Mouse (Mus musculus) liver, embryonic 16.5 days (tissue): Measurements from ENCODE around the gene Dpyd. TPM values are rescaled to one million over a fixed set of nuclear protein-coding genes. Genes with fewer than 3 reads are reported as not detected.

Source experiments
- ATAC-seq: fragments of 200-750 bp; cut with Nextera tagmentation; 2 replicates; pipeline ENCODE4 v1.8.0; 2017; ENCODE audit warnings: low read depth, mild to moderate bottlenecking, moderate number of reproducible peaks, moderate library complexity
- H3K27ac ChIP-seq: fragments of 300-500 bp; sonication (generic); 2 replicates; pipeline ENCODE4 v1.5.1; 2014; ENCODE audit warnings: mild to moderate bottlenecking, low read length
- H3K27me3 ChIP-seq: fragments of 300-500 bp; sonication (generic); 2 replicates; pipeline ENCODE4 v1.6.1; 2014; ENCODE audit warnings: low read depth, low read length, mixed read lengths; ENCODE audit not compliant: control insufficient read depth, insufficient read depth
- H3K36me3 ChIP-seq: fragments of 300-500 bp; sonication (generic); 2 replicates; pipeline ENCODE4 v1.6.1; 2014; ENCODE audit warnings: mild to moderate bottlenecking; ENCODE audit not compliant: control insufficient read depth, insufficient read depth
- H3K4me1 ChIP-seq: fragments of 300-500 bp; sonication (generic); 2 replicates; pipeline ENCODE4 v1.6.1; 2014; ENCODE audit warnings: low read depth, low read length, mixed read lengths; ENCODE audit not compliant: control insufficient read depth
- H3K4me2 ChIP-seq: fragments of 300-500 bp; sonication (generic); 2 replicates; pipeline ENCODE4 v1.6.1; 2014; ENCODE audit warnings: low read depth, low read length, mixed read lengths
- H3K4me3 ChIP-seq: fragments of 300-500 bp; sonication (generic); 2 replicates; pipeline ENCODE4 v1.5.1; 2014; ENCODE audit warnings: low read depth, mild to moderate bottlenecking, low read length
- H3K9ac ChIP-seq: fragments of 300-500 bp; sonication (generic); 2 replicates; pipeline ENCODE4 v1.6.1; 2014; ENCODE audit warnings: low read depth, low read length
- H3K9me3 ChIP-seq: fragments of 300-500 bp; sonication (generic); replicated peaks from 2 replicates; pipeline ENCODE4 v1.6.1; 2016; ENCODE audit warnings: low read length; ENCODE audit not compliant: control insufficient read depth
- WGBS: fragments of 180-500 bp; shearing (Covaris S2); extraction: QIAGEN DNeasy Blood & Tissue Kit; methylation state at CpG from one replicate; pipeline ENCODE4 v1.1.7; 2014; ENCODE audit not compliant: insufficient replicate concordance; 5-methylcytosine and 5-hydroxymethylcytosine counted together
- polyA plus RNA-seq: library from polyadenylated mRNA; unstranded; fragments of >200 nt; fragmentation: Nextera tagmentation; extraction: Ambion mirVana; gene quantifications from 2 replicates; pipeline ENCODE4 v1.2.1, GENCODE M21; 2015

Dpyd gene
- polyA plus RNA-seq, 1 experiment from 2014 or later, result 10.4 TPM

DNA sequence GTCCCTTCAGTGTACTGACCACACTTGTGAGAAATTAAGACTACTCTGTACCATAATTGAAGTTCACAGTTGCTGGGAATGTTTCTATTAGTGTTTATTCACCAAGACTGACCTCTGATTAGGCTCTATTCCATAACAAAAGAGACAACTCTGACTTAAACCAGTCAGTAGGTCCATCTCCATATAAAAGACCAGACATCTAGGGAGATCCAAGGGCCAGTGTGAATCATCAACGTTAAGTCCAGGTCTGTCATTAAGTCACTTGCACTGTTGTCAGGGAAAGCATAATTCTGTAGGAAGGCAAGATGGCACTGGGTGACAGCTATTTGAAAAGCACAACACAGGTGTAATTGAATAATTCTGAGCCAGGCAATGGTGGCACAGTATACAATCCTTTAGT lies 566.1 kb downstream of the Dpyd start:
- no peaks in the 10 kb centered on the region for H3K9me3 ChIP-seq
- H3K4me2 ChIP-seq, result no peak overlapping the region
- ATAC-seq, result no peak
- no peaks in the 10 kb centered on the region for H3K36me3 ChIP-seq
- no peak overlapping the region for H3K27ac ChIP-seq
- no peaks in the 10 kb centered on the region for H3K4me1 ChIP-seq
- no peak overlapping the region for H3K9ac ChIP-seq
- WGBS, result 32% methylated on average over 1 of the region's 1 CpGs
- H3K27me3 ChIP-seq, result no peaks in the 10 kb centered on the region
- no peak overlapping the region for H3K4me3 ChIP-seq

DNA sequence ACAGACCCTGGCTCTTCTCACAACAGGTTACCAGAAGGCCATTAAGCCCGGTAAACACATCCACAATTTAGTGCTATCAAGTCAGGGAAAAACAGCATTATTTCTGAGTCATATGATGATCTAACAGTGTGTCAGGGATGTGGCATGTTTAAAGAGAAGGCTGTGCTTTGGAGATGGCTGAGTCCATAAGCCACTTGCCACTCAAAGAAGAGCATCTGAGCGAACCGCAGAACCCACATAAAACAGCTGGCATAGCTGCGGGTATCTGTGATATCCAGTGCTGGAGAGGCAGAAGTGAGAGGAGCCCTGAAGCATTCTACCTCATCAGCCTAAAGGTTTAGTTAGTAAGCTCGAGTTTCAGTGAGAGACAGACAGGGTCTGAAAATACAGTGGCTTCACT lies 581.1 kb downstream of the Dpyd start:
- WGBS, result 53% methylated on average over 5 of the region's 5 CpGs
- Histone ChIP-seq H3K4me2 (no peak overlapping the region), H3K27me3 (no peaks in the 10 kb centered on the region), H3K9me3 (peaks cover 2% of the 10 kb centered on the region), H3K9ac (no peak overlapping the region), H3K4me1 (no peaks in the 10 kb centered on the region), H3K27ac (no peak overlapping the region), H3K4me3 (no peak overlapping the region), H3K36me3 (no peaks in the 10 kb centered on the region)
- no peak for ATAC-seq

- Histone ChIP-seq H3K9ac (no peak overlapping the region), H3K36me3 (no peaks in the 10 kb centered on the region), H3K27me3 (no peaks in the 10 kb centered on the region), H3K9me3 (peaks cover 2% of the 10 kb centered on the region), H3K4me3 (no peak overlapping the region), H3K27ac (no peak overlapping the region), H3K4me2 (no peak overlapping the region), H3K4me1 (no peaks in the 10 kb centered on the region)
- WGBS, result 68% methylated on average over 1 of the region's 1 CpGs
- ATAC-seq, result no peak
Observed at GRCm38 (mm10) chr3:119144788-119145187, 582.9 kb downstream of the Dpyd start.

DNA sequence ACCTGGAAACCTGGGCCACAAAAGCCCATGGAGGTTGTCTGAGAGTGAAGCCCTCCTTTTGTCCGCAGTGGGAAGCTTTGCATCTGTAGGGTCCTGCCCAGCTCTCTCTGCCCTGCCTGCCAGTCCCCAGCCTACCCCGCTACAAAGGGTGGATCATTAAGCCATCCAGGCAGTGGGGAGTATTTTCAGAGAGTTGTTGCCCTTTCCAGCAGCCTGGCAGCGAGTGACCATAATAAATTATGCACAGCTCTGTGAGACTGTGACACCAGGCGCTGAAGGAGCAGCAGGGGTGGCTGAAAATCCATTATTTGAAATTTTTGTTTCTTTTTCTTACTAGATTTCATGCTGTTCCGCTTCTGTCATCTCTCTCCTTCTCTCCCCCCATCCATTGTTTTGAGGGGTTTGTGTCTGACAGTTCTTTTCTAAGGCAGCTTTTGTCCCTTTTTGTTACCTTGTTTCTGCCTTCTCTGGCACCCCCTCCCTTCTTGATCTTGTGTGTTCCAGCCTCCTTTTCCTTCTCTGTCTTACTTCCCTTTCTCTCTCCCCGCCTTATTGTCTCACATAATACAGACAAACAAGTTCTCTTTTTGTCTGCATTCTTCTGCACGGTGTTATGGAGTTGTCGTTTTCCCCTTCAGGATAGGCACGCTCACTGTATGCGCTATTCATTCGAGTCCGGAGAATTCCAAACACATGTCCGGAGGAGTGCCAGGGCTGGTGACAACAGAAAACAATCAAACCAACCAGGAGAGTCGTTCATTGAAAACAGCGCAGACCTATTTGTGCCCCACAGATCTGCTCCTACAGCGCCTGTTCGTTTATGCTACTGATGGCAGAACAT lies 592.9 kb downstream of the Dpyd start:
- Histone ChIP-seq H3K27ac (no peak overlapping the region), H3K27me3 (no peaks in the 10 kb centered on the region), H3K9ac (no peak overlapping the region), H3K9me3 (no peaks in the 10 kb centered on the region), H3K36me3 (no peaks in the 10 kb centered on the region), H3K4me3 (no peak overlapping the region), H3K4me2 (no peak overlapping the region), H3K4me1 (no peaks in the 10 kb centered on the region)
- 42% methylated on average over 17 of the region's 17 CpGs for WGBS
- ATAC-seq, result no peak

DNA sequence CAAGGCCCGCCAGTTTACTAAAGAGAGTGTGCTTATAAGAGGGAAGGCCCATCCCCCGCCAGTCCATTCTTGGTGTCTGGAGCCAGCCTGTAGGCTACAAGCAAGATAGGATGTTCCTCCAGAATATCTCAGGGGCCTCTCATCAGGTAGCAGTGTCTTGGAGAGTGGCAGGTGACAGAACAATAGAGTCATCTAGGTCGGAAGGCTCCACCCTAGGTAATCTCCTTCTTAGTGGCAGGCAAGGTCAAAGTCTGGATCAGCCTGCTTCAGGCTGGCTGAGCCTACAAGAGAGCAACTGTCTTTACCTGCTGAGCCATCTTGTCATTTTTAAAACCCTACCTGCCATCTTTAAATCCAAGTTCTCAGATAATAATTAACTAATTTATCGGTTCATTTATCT lies 596.7 kb downstream of the Dpyd start:
- Histone ChIP-seq H3K4me1 (no peaks in the 10 kb centered on the region), H3K4me3 (no peak overlapping the region), H3K27me3 (no peaks in the 10 kb centered on the region), H3K9ac (no peak overlapping the region), H3K27ac (no peak overlapping the region), H3K36me3 (no peaks in the 10 kb centered on the region), H3K9me3 (no peaks in the 10 kb centered on the region), H3K4me2 (no peak overlapping the region)
- no peak for ATAC-seq
- 53% methylated on average over 4 of the region's 4 CpGs for WGBS

- Histone ChIP-seq H3K9ac (no peak overlapping the region), H3K4me1 (no peaks in the 10 kb centered on the region), H3K9me3 (no peaks in the 10 kb centered on the region), H3K36me3 (no peaks in the 10 kb centered on the region), H3K4me2 (no peak overlapping the region), H3K27ac (no peak overlapping the region), H3K4me3 (no peak overlapping the region), H3K27me3 (no peaks in the 10 kb centered on the region)
- WGBS, result 64% methylated on average over 6 of the region's 6 CpGs
- no peak for ATAC-seq
Observed at GRCm38 (mm10) chr3:119165691-119166090, 603.8 kb downstream of the Dpyd start.

- WGBS, result 54% methylated on average over 2 of the region's 2 CpGs
- Histone ChIP-seq H3K4me2 (no peak overlapping the region), H3K36me3 (no peaks in the 10 kb centered on the region), H3K9ac (no peak overlapping the region), H3K9me3 (no peaks in the 10 kb centered on the region), H3K27me3 (no peaks in the 10 kb centered on the region), H3K4me3 (no peak overlapping the region), H3K27ac (no peak overlapping the region), H3K4me1 (no peaks in the 10 kb centered on the region)
- no peak for ATAC-seq
Observed at GRCm38 (mm10) chr3:119168166-119168565, 606.2 kb downstream of the Dpyd start.

DNA sequence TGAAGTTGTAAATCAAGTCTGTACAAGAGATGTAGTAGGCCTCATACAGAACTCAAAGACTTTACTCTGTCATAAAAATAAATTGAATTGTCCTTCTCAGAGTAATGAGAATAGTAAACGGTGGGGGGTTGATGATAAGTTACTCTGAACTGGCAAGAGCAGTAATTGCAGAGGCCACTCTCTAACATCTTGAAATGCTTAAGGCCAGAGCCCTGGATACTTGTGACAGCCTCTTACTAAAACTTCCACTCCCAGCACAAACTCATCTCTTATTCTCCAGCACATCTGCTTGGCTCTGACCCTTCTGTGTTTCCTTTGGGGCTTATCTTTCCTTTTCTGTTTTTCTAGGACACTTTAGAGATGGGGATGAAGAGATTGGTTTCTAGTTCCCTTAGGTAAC lies 606.7 kb downstream of the Dpyd start:
- 41% methylated on average over 1 of the region's 1 CpGs for WGBS
- no peak overlapping the region for H3K9ac ChIP-seq
- no peaks in the 10 kb centered on the region for H3K36me3 ChIP-seq
- H3K9me3 ChIP-seq, result no peaks in the 10 kb centered on the region
- no peaks in the 10 kb centered on the region for H3K4me1 ChIP-seq
- no peak overlapping the region for H3K27ac ChIP-seq
- ATAC-seq, result no peak
- no peak overlapping the region for H3K4me2 ChIP-seq
- no peaks in the 10 kb centered on the region for H3K27me3 ChIP-seq
- H3K4me3 ChIP-seq, result no peak overlapping the region

DNA sequence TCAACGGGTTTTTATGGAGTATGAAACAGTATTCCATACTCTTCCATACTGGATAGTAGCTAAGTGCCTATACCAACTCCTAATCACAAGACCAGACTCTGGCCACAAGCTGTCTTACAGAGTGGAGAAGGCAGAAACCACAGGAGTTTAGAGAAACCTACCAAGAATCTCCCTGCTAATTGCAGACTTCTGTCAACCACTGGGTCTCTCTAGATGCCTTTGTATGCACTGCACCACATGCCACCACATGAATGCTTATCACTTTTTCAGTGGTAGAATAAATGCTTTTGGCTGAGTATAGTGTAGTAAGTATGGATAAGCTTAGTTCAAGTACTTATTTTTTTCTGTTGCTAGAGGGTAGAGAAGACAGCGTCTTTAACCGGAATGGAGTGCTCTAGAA lies 621.3 kb downstream of the Dpyd start:
- Histone ChIP-seq H3K36me3 (no peaks in the 10 kb centered on the region), H3K27ac (no peak overlapping the region), H3K9ac (no peak overlapping the region), H3K9me3 (no peaks in the 10 kb centered on the region), H3K4me3 (no peak overlapping the region), H3K27me3 (no peaks in the 10 kb centered on the region), H3K4me2 (no peak overlapping the region), H3K4me1 (no peaks in the 10 kb centered on the region)
- ATAC-seq, result no peak
- WGBS, result 78% methylated on average over 3 of the region's 3 CpGs
